Mouse (Mus musculus): ENCODE data around the gene Zfp593. TPM values are rescaled to one million over a fixed set of nuclear protein-coding genes. Genes with fewer than 3 reads are reported as not detected.

Zfp593 gene
- polyA plus RNA-seq, 1 experiment = 7.2 TPM

DNA sequence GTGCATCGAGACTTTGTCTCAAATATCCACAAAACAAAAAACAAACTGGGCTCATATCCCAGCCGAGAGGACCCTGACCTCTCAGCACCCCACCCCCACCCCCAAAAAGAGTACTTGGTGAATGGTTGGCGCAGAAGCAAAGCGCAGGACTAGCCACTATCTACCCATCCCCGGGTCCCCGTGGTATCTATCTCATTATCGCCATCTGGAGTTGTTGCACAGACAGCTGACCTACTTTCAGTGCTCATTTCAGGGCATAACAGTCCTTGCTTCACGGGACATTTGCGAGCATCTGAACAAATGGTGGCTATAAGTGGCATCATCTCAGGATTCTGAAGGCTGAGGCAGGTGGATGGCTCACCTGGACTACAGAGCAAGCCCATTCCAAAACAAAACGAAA lies 6.7 kb downstream of the Zfp593 start:
- WGBS = 8% methylated on average over 10 of the region's 10 CpGs

DNA sequence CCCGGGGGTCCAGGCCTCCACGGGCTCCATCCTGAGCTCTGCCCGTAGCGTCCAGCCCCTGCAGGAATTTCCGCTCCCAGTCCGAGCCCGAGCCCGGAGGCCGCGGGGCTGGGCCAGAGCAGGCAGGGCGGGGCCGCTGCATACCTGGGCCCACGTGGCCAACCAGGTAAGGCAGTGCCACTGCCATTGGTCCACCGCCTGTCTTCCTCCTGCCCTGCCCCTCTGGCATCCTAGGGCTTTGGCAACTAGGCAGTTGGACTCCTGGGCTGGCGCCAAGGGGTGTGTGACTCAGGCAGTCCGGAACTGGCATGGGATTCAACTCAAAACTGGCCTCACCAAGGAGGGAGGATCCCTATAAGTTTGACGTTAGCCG lies 7.1 kb downstream of the Zfp593 start, which contains the start of gene Cnksr1:
Gene Cnksr1, minus strand, starts transcription at position 121 of the 373 bp plus-strand sequence.
- Histone ChIP-seq H3K4me3 (ENCODE audit: low read depth, low read length) (peak within 1 kb of the TSS; percentile 86), H3K27me3 (ENCODE audit: control insufficient read depth, insufficient read depth, low read length) (no peaks in the 10 kb centered on the region), H3K36me3 (ENCODE audit: control insufficient read depth, insufficient read depth, low read length) (peaks cover 17% of the 10 kb centered on the region), H3K27ac (ENCODE audit: insufficient read depth, low read depth, low read length) (peak within 1 kb of the TSS; percentile 94), H3K4me1 (ENCODE audit: control insufficient read depth, insufficient read depth, insufficient read length, low read length) (peaks cover 9% of the 10 kb centered on the region; the same call in 1 of the 2 replicates)
- 1% methylated on average over 18 of the region's 18 CpGs for WGBS
- TF ChIP-seq POLR2A (IDR thresholded peaks at IDR 0.05; ENCODE audit: low read depth, low read length) (peak; percentile 67; the same call in 1 of the 2 replicates), CTCF (IDR thresholded peaks at IDR 0.05; ENCODE audit: extremely low read depth, insufficient read length, insufficient replicate concordance, low read depth, low read length) (no peak)

More for the DNA sequence above, 6.7 kb downstream of the Zfp593 start:
- Histone ChIP-seq H3K27ac (ENCODE audit: insufficient read depth, low read depth, low read length) (peak overlapping the region; percentile 43), H3K4me1 (ENCODE audit: control insufficient read depth, insufficient read depth, insufficient read length, low read length) (peaks cover 9% of the 10 kb centered on the region; the same call in 1 of the 2 replicates), H3K27me3 (ENCODE audit: control insufficient read depth, insufficient read depth, low read length) (no peaks in the 10 kb centered on the region), H3K4me3 (ENCODE audit: low read depth, low read length) (peak overlapping the region; percentile 86; the same call in 1 of the 2 replicates), H3K36me3 (ENCODE audit: control insufficient read depth, insufficient read depth, low read length) (peaks cover 16% of the 10 kb centered on the region)
- no peak for TF ChIP-seq POLR2A (IDR thresholded peaks at IDR 0.05; ENCODE audit: low read depth, low read length)
- TF ChIP-seq CTCF (IDR thresholded peaks at IDR 0.05; ENCODE audit: extremely low read depth, insufficient read length, insufficient replicate concordance, low read depth, low read length) = no peak

DNA sequence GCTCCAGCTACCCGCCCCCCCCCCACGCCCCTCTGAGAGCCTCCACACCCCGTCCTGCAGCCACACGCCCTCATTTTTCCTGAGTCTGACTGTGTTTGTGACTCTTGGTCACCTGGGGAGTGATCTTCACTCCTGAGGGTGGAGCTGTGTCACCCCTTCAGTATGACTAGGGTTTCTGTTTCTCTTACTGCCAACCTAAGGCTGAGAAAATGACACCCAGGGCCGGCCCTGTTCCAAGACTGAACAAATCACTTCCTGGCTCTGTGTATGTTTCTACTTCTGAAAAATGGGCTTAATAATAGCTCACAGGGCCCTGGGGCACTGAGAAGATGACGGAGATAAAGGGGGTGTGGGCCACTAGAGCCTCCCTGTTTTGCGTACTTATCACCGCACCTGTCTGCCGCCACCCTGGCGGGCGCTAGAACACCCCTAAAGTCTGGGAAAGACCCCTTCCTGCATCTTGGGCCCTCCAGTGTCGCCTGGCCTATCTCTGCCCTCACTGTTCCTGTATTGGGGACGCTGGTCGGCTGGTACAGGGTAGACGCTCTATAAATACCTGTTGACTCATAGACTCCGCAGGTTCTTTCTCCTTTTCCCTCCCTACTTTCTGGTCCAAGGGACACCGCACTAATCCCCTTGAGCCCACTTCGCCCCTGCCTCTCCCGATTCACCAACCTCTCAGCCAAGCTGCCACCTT lies 7.7 kb downstream of the Zfp593 start:
- H3K4me3 ChIP-seq (ENCODE audit: low read depth, low read length) = peak overlapping the region; percentile 86
- TF ChIP-seq CTCF (IDR thresholded peaks at IDR 0.05; ENCODE audit: extremely low read depth, insufficient read length, insufficient replicate concordance, low read depth, low read length) (no peak; the same call in 1 of the 2 replicates), POLR2A (IDR thresholded peaks at IDR 0.05; ENCODE audit: low read depth, low read length) (no peak)
- no peaks in the 10 kb centered on the region for H3K27me3 ChIP-seq (ENCODE audit: control insufficient read depth, insufficient read depth, low read length)
- H3K27ac ChIP-seq (ENCODE audit: insufficient read depth, low read depth, low read length) = peak overlapping the region; percentile 94
- H3K4me1 ChIP-seq (ENCODE audit: control insufficient read depth, insufficient read depth, insufficient read length, low read length) = peaks cover 9% of the 10 kb centered on the region; the same call in 1 of the 2 replicates
- peaks cover 22% of the 10 kb centered on the region for H3K36me3 ChIP-seq (ENCODE audit: control insufficient read depth, insufficient read depth, low read length)
- WGBS = 19% methylated on average over 19 of the region's 19 CpGs

DNA sequence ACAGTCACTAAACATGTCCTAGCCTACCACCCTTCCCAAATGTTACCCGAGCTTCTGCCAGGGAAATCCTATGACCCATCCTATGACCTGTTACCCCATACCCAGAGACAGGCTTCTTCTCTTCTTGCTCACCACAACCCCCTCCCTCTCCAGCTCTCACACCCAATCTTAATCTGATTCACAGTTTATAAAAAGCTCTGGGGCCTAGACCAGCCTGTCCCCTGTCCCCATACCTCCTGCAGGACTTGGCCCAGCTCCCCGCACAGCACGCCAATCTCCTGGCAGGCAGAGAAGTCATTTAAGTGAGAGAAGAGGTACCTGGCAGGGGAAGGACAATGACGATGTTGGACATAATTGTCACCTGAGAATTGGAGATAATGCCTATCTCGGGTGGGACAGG lies 10.5 kb downstream of the Zfp593 start:
- 78% methylated on average over 5 of the region's 5 CpGs for WGBS
- TF ChIP-seq CTCF (IDR thresholded peaks at IDR 0.05; ENCODE audit: extremely low read depth, insufficient read length, insufficient replicate concordance, low read depth, low read length) = no peak
- TF ChIP-seq POLR2A (IDR thresholded peaks at IDR 0.05; ENCODE audit: low read depth, low read length) = no peak
- Histone ChIP-seq H3K36me3 (ENCODE audit: control insufficient read depth, insufficient read depth, low read length) (peaks cover 38% of the 10 kb centered on the region), H3K27ac (ENCODE audit: insufficient read depth, low read depth, low read length) (no peak overlapping the region), H3K27me3 (ENCODE audit: control insufficient read depth, insufficient read depth, low read length) (no peaks in the 10 kb centered on the region), H3K4me1 (ENCODE audit: control insufficient read depth, insufficient read depth, insufficient read length, low read length) (peaks cover 11% of the 10 kb centered on the region; the same call in 1 of the 2 replicates), H3K4me3 (ENCODE audit: low read depth, low read length) (no peak overlapping the region)

DNA sequence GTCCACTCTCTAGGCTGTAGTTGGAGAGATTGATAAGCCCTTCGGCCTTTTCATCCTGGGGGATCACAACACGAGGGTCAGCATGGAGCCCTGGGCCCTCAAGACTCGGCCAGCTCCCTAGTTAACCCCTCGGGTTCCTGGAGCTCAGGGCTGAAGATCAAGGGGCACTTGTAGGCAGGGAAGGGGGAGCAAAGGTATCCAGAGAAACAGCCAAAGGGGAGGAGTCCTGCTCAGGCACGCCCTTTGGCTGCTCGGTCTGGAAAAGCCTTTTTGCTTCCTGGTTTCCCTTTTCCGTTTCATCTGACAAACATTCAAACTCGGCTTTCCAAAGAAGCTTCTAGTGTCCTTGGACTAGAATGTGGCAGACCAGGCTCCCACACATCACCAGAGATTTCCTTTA lies 15.0 kb downstream of the Zfp593 start:
- 18% methylated on average over 8 of the region's 8 CpGs for WGBS

DNA sequence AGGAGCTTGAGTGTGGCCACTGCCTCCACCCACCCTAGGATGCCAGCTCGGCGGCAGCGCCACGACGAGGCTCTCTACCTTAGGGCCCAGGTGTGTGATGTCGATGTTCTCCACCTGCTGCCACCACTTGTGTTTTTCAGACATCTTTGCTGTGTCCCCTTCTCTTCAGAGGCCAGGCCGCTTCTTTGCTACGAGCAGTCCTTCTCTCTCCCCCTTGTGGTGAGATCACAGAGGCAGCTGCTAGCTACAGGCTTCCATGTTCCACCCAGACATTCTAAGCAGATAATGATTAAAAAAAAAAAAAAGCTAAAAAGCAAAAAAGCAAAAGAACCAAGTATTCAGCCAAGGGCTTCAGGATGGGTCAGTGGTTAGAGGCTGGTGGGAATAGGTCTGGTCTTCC lies 18.2 kb downstream of the Zfp593 start, which contains the start of gene Catsper4:
Gene Catsper4, minus strand, starts transcription at position 190 of the 400 bp plus-strand sequence.
- Histone ChIP-seq H3K27me3 (ENCODE audit: control insufficient read depth, insufficient read depth, low read length) (no peaks in the 10 kb centered on the region), H3K4me1 (ENCODE audit: control insufficient read depth, insufficient read depth, insufficient read length, low read length) (peaks cover 7% of the 10 kb centered on the region; the same call in 1 of the 2 replicates), H3K36me3 (ENCODE audit: control insufficient read depth, insufficient read depth, low read length) (peaks cover 27% of the 10 kb centered on the region), H3K4me3 (ENCODE audit: low read depth, low read length) (no peak within 1 kb of the TSS), H3K27ac (ENCODE audit: insufficient read depth, low read depth, low read length) (no peak within 1 kb of the TSS)
- TF ChIP-seq CTCF (IDR thresholded peaks at IDR 0.05; ENCODE audit: extremely low read depth, insufficient read length, insufficient replicate concordance, low read depth, low read length) (no peak), POLR2A (IDR thresholded peaks at IDR 0.05; ENCODE audit: low read depth, low read length) (no peak)
- WGBS = 79% methylated on average over 8 of the region's 8 CpGs

More for the DNA sequence above, 15.0 kb downstream of the Zfp593 start:
- H3K27ac ChIP-seq (ENCODE audit: insufficient read depth, low read depth, low read length) = peak overlapping the region; percentile 23; the same call in 1 of the 2 replicates
- peaks cover 48% of the 10 kb centered on the region for H3K36me3 ChIP-seq (ENCODE audit: control insufficient read depth, insufficient read depth, low read length)
- no peaks in the 10 kb centered on the region for H3K27me3 ChIP-seq (ENCODE audit: control insufficient read depth, insufficient read depth, low read length)
- H3K4me3 ChIP-seq (ENCODE audit: low read depth, low read length) = no peak overlapping the region
- H3K4me1 ChIP-seq (ENCODE audit: control insufficient read depth, insufficient read depth, insufficient read length, low read length) = peaks cover 2% of the 10 kb centered on the region; the same call in 1 of the 2 replicates
- TF ChIP-seq CTCF (IDR thresholded peaks at IDR 0.05; ENCODE audit: extremely low read depth, insufficient read length, insufficient replicate concordance, low read depth, low read length) (no peak), POLR2A (IDR thresholded peaks at IDR 0.05; ENCODE audit: low read depth, low read length) (no peak)

All from small intestine, adult 2 months (tissue).